Mouse (Mus musculus) ES-E14 (cell line): ENCODE data around the gene Gk2.

Experiments used
- CHD2 ChIP-seq: IDR thresholded peaks from 2 replicates; pipeline ENCODE4 v1.6.1; 2014; ENCODE audit warnings: mild to moderate bottlenecking, low read depth, low read length, inconsistent platforms
- HCFC1 ChIP-seq: IDR thresholded peaks from 2 replicates; pipeline ENCODE4 v1.6.1; 2012; ENCODE audit warnings: low read length, inconsistent platforms, borderline replicate concordance; ENCODE audit not compliant: insufficient read depth
- MAFK ChIP-seq: IDR thresholded peaks from 2 replicates; pipeline ENCODE4 v1.6.1; 2014; ENCODE audit warnings: mild to moderate bottlenecking, low read depth, low read length, inconsistent platforms; ENCODE audit not compliant: insufficient read depth
- ZC3H11A ChIP-seq: IDR thresholded peaks from 2 replicates; pipeline ENCODE4 v1.6.1; 2012; ENCODE audit warnings: low read depth, mild to moderate bottlenecking, inconsistent platforms, low read length, borderline replicate concordance
- ZNF384 ChIP-seq: IDR thresholded peaks from 2 replicates; pipeline ENCODE4 v1.6.1; 2012; ENCODE audit warnings: low read depth, low read length, inconsistent platforms

GRCm38 (mm10) chr5:97498041-97498440 lies 41.2 kb upstream of the Gk2 start:
- TF ChIP-seq ZNF384 (no peak), MAFK (no peak), CHD2 (no peak), HCFC1 (no peak), ZC3H11A (no peak)
